Mouse (Mus musculus) kidney, embryonic 16.5 days (tissue): ENCODE measurements around the gene Fam120a. TPM values are rescaled to one million over a fixed set of nuclear protein-coding genes. Genes with fewer than 3 reads are reported as not detected.

Source experiments
- polyA plus RNA-seq: library from polyadenylated mRNA; unstranded; fragments of >200 nt; fragmentation: Nextera tagmentation; extraction: Ambion mirVana; gene quantifications from 2 replicates; pipeline ENCODE4 v1.2.1, GENCODE M21; 2015

The Fam120a gene
- polyA plus RNA-seq, 1 experiment from 2014 or later = 23.2 TPM

Other genes with a start within 250 kb of the Fam120a start
- gene Phf2, start 96.9 kb downstream of the Fam120a start, polyA plus RNA-seq = 7.0 and 7.9 TPM in 2 replicates
- gene Wnk2, start 180.0 kb upstream of the Fam120a start, polyA plus RNA-seq = 1.0 and 1.2 TPM in 2 replicates
- gene Ninj1, start 219.5 kb upstream of the Fam120a start, polyA plus RNA-seq = 76.1 and 77.1 TPM in 2 replicates
- 50.0 and 52.6 TPM in 2 replicates for gene Card19, start 248.0 kb upstream of the Fam120a start, polyA plus RNA-seq